Mouse (Mus musculus) thymus, adult 2 months (tissue): ENCODE results near the gene Hnrnph3. TPM values are rescaled to one million over a fixed set of nuclear protein-coding genes. Genes with fewer than 3 reads are reported as not detected.

ENCODE experiments used
- DNase-seq: peaks from one replicate; pipeline ENCODE4 v3.0.0; 2021
- H3K27ac ChIP-seq: fragments of 200-500 bp; 2 replicates; pipeline ENCODE4 v1.5.1; 2012; ENCODE audit warnings: low read length, control low read depth; ENCODE audit not compliant: control insufficient read depth, insufficient read depth
- H3K27me3 ChIP-seq: fragments of 200-500 bp; 2 replicates; pipeline ENCODE4 v1.6.1; 2012; ENCODE audit warnings: mild to moderate bottlenecking, low read length, moderate library complexity, mixed read lengths; ENCODE audit not compliant: control insufficient read depth, insufficient read depth
- H3K36me3 ChIP-seq: fragments of 200-500 bp; 2 replicates; pipeline ENCODE4 v1.6.1; 2012; ENCODE audit warnings: mild to moderate bottlenecking, low read length, moderate library complexity; ENCODE audit not compliant: control insufficient read depth, insufficient read depth
- H3K4me1 ChIP-seq: fragments of 200-500 bp; replicated peaks from 2 replicates; pipeline ENCODE4 v1.6.1; 2012; ENCODE audit warnings: low read length; ENCODE audit not compliant: control insufficient read depth, insufficient read depth
- H3K4me3 ChIP-seq: fragments of 200-500 bp; 2 replicates; pipeline ENCODE4 v1.5.1; 2012; ENCODE audit warnings: mild to moderate bottlenecking, low read length, control low read depth, moderate library complexity; ENCODE audit not compliant: control insufficient read depth, insufficient read depth
- CTCF ChIP-seq: fragments of 200-500 bp; IDR thresholded peaks from 2 replicates; pipeline ENCODE4 v1.5.1; 2012; ENCODE audit warnings: mild to moderate bottlenecking, control low read depth, low read length, moderate library complexity, borderline replicate concordance; ENCODE audit not compliant: control insufficient read depth, poor library complexity, insufficient read depth; ENCODE audit errors: extremely low read depth
- POLR2A ChIP-seq: fragments of 200-500 bp; IDR thresholded peaks from 2 replicates; pipeline ENCODE4 v1.6.1; 2012; ENCODE audit warnings: mild to moderate bottlenecking, low read length, control low read depth, moderate library complexity; ENCODE audit not compliant: control insufficient read depth, poor library complexity, insufficient read depth; ENCODE audit errors: extremely low read depth
- WGBS: fragments of 180-500 bp; shearing (Covaris S2); methylation state at CpG from one replicate; pipeline ENCODE4 v1.1.7; 2018; 5-methylcytosine and 5-hydroxymethylcytosine counted together
- polyA plus RNA-seq: library from polyadenylated mRNA; depleted of rRNA; stranded (reverse); fragments of >200 nt; gene quantifications from 2 replicates; pipeline ENCODE4 v1.2.3, GENCODE M21; 2012; rRNA removed

Gene Hnrnph3
- 22.8 and 27.2 TPM in 2 replicates for polyA plus RNA-seq

GRCm38 (mm10) chr10:63023749-63024579 is at the start of gene Hnrnph3, which contains the start of gene Pbld2:
Gene Hnrnph3 (minus strand): TSS chr10:63024217.
Gene Pbld2 (plus strand): TSS chr10:63024315.
- H3K4me1 ChIP-seq, result peaks cover 11% of the 10 kb centered on the region
- under 1% methylated on average over 65 of the region's 69 CpGs for WGBS
- H3K36me3 ChIP-seq, result no peaks in the 10 kb centered on the region
- peak within 1 kb of the TSS; percentile 71 for H3K4me3 ChIP-seq
- TF ChIP-seq CTCF, result no peak
- peak; percentile 95 for TF ChIP-seq POLR2A
- H3K27ac ChIP-seq, result peak within 1 kb of the TSS; percentile 82
- DNase-seq, result peak; percentile 98
- H3K27me3 ChIP-seq, result no peaks in the 10 kb centered on the region

- Histone ChIP-seq H3K27ac (no peak overlapping the region), H3K27me3 (no peaks in the 10 kb centered on the region), H3K4me1 (no peaks in the 10 kb centered on the region), H3K36me3 (no peaks in the 10 kb centered on the region), H3K4me3 (no peak overlapping the region)
- peak; percentile 77 for DNase-seq
- 14% methylated on average over 5 of the region's 5 CpGs for WGBS
- TF ChIP-seq CTCF (peak; percentile 79; the same call in 1 of the 2 replicates), POLR2A (no peak)
Observed at GRCm38 (mm10) chr10:63065988-63066387, 42.0 kb upstream of the Hnrnph3 start.

- Histone ChIP-seq H3K27ac (no peak overlapping the region), H3K27me3 (no peaks in the 10 kb centered on the region), H3K4me1 (no peaks in the 10 kb centered on the region), H3K4me3 (no peak overlapping the region), H3K36me3 (no peaks in the 10 kb centered on the region)
- TF ChIP-seq POLR2A, result no peak
- no peak for TF ChIP-seq CTCF
- no peak for DNase-seq
- 83% methylated on average over 8 of the region's 8 CpGs for WGBS
Observed at GRCm38 (mm10) chr10:63065561-63065960, 41.5 kb upstream of the Hnrnph3 start.

- no peak overlapping the region for H3K27ac ChIP-seq
Observed at GRCm38 (mm10) chr10:63064516-63064915, 40.5 kb upstream of the Hnrnph3 start.

GRCm38 (mm10) chr10:63063365-63063764 is 39.3 kb upstream of the Hnrnph3 start:
- DNase-seq, result no peak
- Histone ChIP-seq H3K4me1 (no peaks in the 10 kb centered on the region), H3K36me3 (no peaks in the 10 kb centered on the region), H3K27ac (no peak overlapping the region), H3K27me3 (no peaks in the 10 kb centered on the region), H3K4me3 (no peak overlapping the region)
- TF ChIP-seq POLR2A (no peak), CTCF (no peak)
- 95% methylated on average over 7 of the region's 7 CpGs for WGBS

More at GRCm38 (mm10) chr10:63064516-63064915, 40.5 kb upstream of the Hnrnph3 start:
- H3K4me1 ChIP-seq, result no peaks in the 10 kb centered on the region
- no peaks in the 10 kb centered on the region for H3K27me3 ChIP-seq
- no peak overlapping the region for H3K4me3 ChIP-seq
- 92% methylated on average over 9 of the region's 9 CpGs for WGBS
- H3K36me3 ChIP-seq, result no peaks in the 10 kb centered on the region
- TF ChIP-seq POLR2A (no peak), CTCF (no peak)
- DNase-seq, result no peak

- TF ChIP-seq CTCF (no peak), POLR2A (no peak)
- no peak overlapping the region for H3K27ac ChIP-seq
- no peaks in the 10 kb centered on the region for H3K27me3 ChIP-seq
- 96% methylated on average over 5 of the region's 5 CpGs for WGBS
- H3K4me3 ChIP-seq, result no peak overlapping the region
- no peaks in the 10 kb centered on the region for H3K4me1 ChIP-seq
- no peaks in the 10 kb centered on the region for H3K36me3 ChIP-seq
- DNase-seq, result no peak
Observed at GRCm38 (mm10) chr10:63062696-63063095, 38.7 kb upstream of the Hnrnph3 start.

- DNase-seq, result no peak
- 96% methylated on average over 12 of the region's 12 CpGs for WGBS
- H3K4me1 ChIP-seq, result no peaks in the 10 kb centered on the region
- H3K4me3 ChIP-seq, result no peak overlapping the region
- no peaks in the 10 kb centered on the region for H3K36me3 ChIP-seq
- no peak overlapping the region for H3K27ac ChIP-seq
- TF ChIP-seq POLR2A, result no peak
- no peak for TF ChIP-seq CTCF
- H3K27me3 ChIP-seq, result no peaks in the 10 kb centered on the region
Observed at GRCm38 (mm10) chr10:63061266-63061665, 37.2 kb upstream of the Hnrnph3 start.
